Mouse (Mus musculus) megakaryocyte, embryonic 14.5 days (primary cell): ENCODE measurements around the gene Vmn1r40.

Source experiments
- FLI1 ChIP-seq: IDR thresholded peaks from 2 replicates; pipeline ENCODE4 v1.6.1; 2012; ENCODE audit warnings: low read length, inconsistent platforms, mixed read lengths
- GATA1 ChIP-seq: IDR thresholded peaks from 3 replicates; pipeline ENCODE4 v1.6.1; 2012; ENCODE audit warnings: mixed read lengths, low read length, inconsistent platforms, borderline replicate concordance

- no peak for TF ChIP-seq GATA1
- no peak for TF ChIP-seq FLI1
Measured at GRCm38 (mm10) chr6:89669556-89669955, 37.8 kb upstream of the Vmn1r40 start.
